Mouse (Mus musculus) olfactory bulb, adult 2 months (tissue): Measurements from ENCODE around the gene Snrk.

Experiments used
- CTCF ChIP-seq: fragments of 200-500 bp; IDR thresholded peaks from 2 replicates; pipeline ENCODE4 v1.5.1; 2012; ENCODE audit warnings: low read depth, mild to moderate bottlenecking, low read length, moderate library complexity; ENCODE audit not compliant: insufficient read depth
- POLR2A ChIP-seq: fragments of 200-500 bp; IDR thresholded peaks from 2 replicates; pipeline ENCODE4 v1.6.1; 2012; ENCODE audit warnings: mild to moderate bottlenecking, low read depth, low read length, moderate library complexity; ENCODE audit not compliant: insufficient read depth

DNA sequence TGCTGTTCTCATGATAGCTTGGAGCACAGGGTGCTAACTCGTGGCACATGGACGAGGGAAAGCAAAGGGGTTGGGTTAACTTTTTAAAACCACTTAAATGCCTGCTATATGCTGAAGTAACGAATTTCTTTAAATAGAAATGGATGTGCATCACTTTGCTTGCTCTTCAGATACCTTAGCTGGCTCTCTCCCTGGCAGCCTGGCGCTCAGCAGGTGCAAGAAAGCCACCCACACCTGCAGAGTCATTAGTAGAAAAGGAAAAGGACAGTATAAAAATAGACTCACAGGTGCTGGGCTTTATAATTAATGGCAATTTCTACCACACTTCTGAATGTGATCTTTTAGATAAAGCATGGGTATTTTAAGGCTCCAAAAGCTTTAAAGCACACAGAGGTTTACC, 91.2 kb downstream of the Snrk start:
- no peak for TF ChIP-seq CTCF
- TF ChIP-seq POLR2A = no peak
